Mouse (Mus musculus) CH12.LX (cell line): Measurements from ENCODE around the gene Rassf2.

Experiments used
- HCFC1 ChIP-seq: IDR thresholded peaks from 2 replicates; pipeline ENCODE4 v1.6.1; 2012; ENCODE audit warnings: low read depth, mild to moderate bottlenecking, inconsistent platforms, low read length, improper control_type of control experiment
- MEF2A ChIP-seq: IDR thresholded peaks from 2 replicates; pipeline ENCODE4 v1.6.1; 2014; ENCODE audit warnings: low read depth, mild to moderate bottlenecking, inconsistent platforms, low read length, improper control_type of control experiment, borderline replicate concordance
- POLR2A ChIP-seq: IDR thresholded peaks from 2 replicates; pipeline ENCODE4 v1.6.1; 2011; ENCODE audit warnings: low read depth, mild to moderate bottlenecking, improper control_type of control experiment, low read length
- RAD21 ChIP-seq: IDR thresholded peaks from 2 replicates; pipeline ENCODE4 v1.6.1; 2011; ENCODE audit warnings: low read depth, mild to moderate bottlenecking, low read length, improper control_type of control experiment, moderate library complexity
- SMC3 ChIP-seq: IDR thresholded peaks from 2 replicates; pipeline ENCODE4 v1.6.1; 2011; ENCODE audit warnings: low read depth, low read length, improper control_type of control experiment
- USF2 ChIP-seq: conservative IDR thresholded peaks from 2 replicates; pipeline ENCODE4 v1.6.1; 2011; ENCODE audit warnings: low read depth, low read length, improper control_type of control experiment
- ZKSCAN1 ChIP-seq: IDR thresholded peaks from 2 replicates; pipeline ENCODE4 v1.6.1; 2012; ENCODE audit warnings: low read depth, inconsistent platforms, low read length, improper control_type of control experiment, borderline replicate concordance

- TF ChIP-seq SMC3 (no peak; the same call in 1 of the 2 replicates), ZKSCAN1 (no peak), POLR2A (peak; percentile 8), HCFC1 (no peak), RAD21 (no peak; the same call in 1 of the 2 replicates), MEF2A (no peak), USF2 (no peak)
Observed at GRCm38 (mm10) chr2:132028894-132029605, 1.0 kb downstream of the Rassf2 start.
